Mouse (Mus musculus): ENCODE measurements at regions not wholly inside any gene's neighbourhood (a gene's known extent, or its start where the extent isn't known, plus 50 kb on each side); places are given as distances from the start of the nearest gene placed in this dataset.

- DNase-seq (ENCODE audit: inconsistent ontology term), result no peak
Observed at GRCm38 (mm10) chr13:35212276-35212675, 185.4 kb upstream of the Eci2 start.

GRCm38 (mm10) chr13:35214219-35214618 lies 187.3 kb upstream of the Eci2 start:
- DNase-seq (ENCODE audit: inconsistent ontology term), result no peak

GRCm38 (mm10) chr13:35226142-35226829 lies 199.4 kb upstream of the Eci2 start:
- no peak for DNase-seq (ENCODE audit: inconsistent ontology term)

GRCm38 (mm10) chr13:35226944-35227343 lies 200.0 kb upstream of the Eci2 start:
- no peak for DNase-seq (ENCODE audit: inconsistent ontology term)

- DNase-seq (ENCODE audit: inconsistent ontology term), result no peak
Observed at GRCm38 (mm10) chr13:35229601-35230000, 202.7 kb upstream of the Eci2 start.

- DNase-seq (ENCODE audit: inconsistent ontology term), result no peak
Observed at GRCm38 (mm10) chr13:35233636-35234035, 206.7 kb upstream of the Eci2 start.

GRCm38 (mm10) chr13:35241443-35241842 lies 214.5 kb upstream of the Eci2 start:
- DNase-seq (ENCODE audit: inconsistent ontology term), result no peak

GRCm38 (mm10) chr13:35243946-35244345 lies 217.1 kb upstream of the Eci2 start:
- no peak for DNase-seq (ENCODE audit: inconsistent ontology term)

GRCm38 (mm10) chr13:35257386-35257785 lies 230.5 kb upstream of the Eci2 start:
- DNase-seq (ENCODE audit: inconsistent ontology term), result peak; percentile 12

- no peak for DNase-seq (ENCODE audit: inconsistent ontology term)
Observed at GRCm38 (mm10) chr13:35258720-35259119, 231.8 kb upstream of the Eci2 start.

- DNase-seq (ENCODE audit: inconsistent ontology term), result no peak
Observed at GRCm38 (mm10) chr13:35283959-35284358, 257.1 kb upstream of the Eci2 start.

- DNase-seq (ENCODE audit: inconsistent ontology term), result no peak
Observed at GRCm38 (mm10) chr13:35302088-35302487, 275.2 kb upstream of the Eci2 start.

GRCm38 (mm10) chr13:35316772-35317171 lies 289.9 kb upstream of the Eci2 start:
- DNase-seq (ENCODE audit: inconsistent ontology term), result no peak

- DNase-seq (ENCODE audit: inconsistent ontology term), result no peak
Observed at GRCm38 (mm10) chr13:35326682-35327242, 299.9 kb upstream of the Eci2 start.

- DNase-seq (ENCODE audit: inconsistent ontology term), result no peak
Observed at GRCm38 (mm10) chr13:35328320-35328719, 301.4 kb upstream of the Eci2 start.

GRCm38 (mm10) chr13:35330926-35331325 lies 304.0 kb upstream of the Eci2 start:
- DNase-seq (ENCODE audit: inconsistent ontology term), result no peak

GRCm38 (mm10) chr13:35345507-35346129 lies 314.0 kb upstream of the Cdyl start:
- peak; percentile 70 for DNase-seq (ENCODE audit: inconsistent ontology term)

- no peak for DNase-seq (ENCODE audit: inconsistent ontology term)
Observed at GRCm38 (mm10) chr13:35348283-35348682, 311.4 kb upstream of the Cdyl start.

GRCm38 (mm10) chr13:35359345-35359744 lies 300.3 kb upstream of the Cdyl start:
- peak; percentile 60 for DNase-seq (ENCODE audit: inconsistent ontology term)

- no peak for DNase-seq (ENCODE audit: inconsistent ontology term)
Observed at GRCm38 (mm10) chr13:35377487-35377886, 282.1 kb upstream of the Cdyl start.

- no peak for DNase-seq (ENCODE audit: inconsistent ontology term)
Observed at GRCm38 (mm10) chr13:35379500-35379899, 280.1 kb upstream of the Cdyl start.

GRCm38 (mm10) chr13:35380224-35381009 lies 279.2 kb upstream of the Cdyl start:
- no peak for DNase-seq (ENCODE audit: inconsistent ontology term)
